Mouse (Mus musculus): ENCODE measurements around the gene Eif3d.
"Not testable (repeated sequence)": the region's sequence is repeated elsewhere in the genome, so short reads cannot be mapped to it uniquely, and the experiment has no call there.

Eif3d gene

GRCm38 (mm10) chr15:77970470-77971292 is at the start of gene Eif3d:
Gene Eif3d (minus strand): TSS chr15:77970813.
- DNase-seq: peak; percentile 100

- no peak for DNase-seq
Observed at GRCm38 (mm10) chr15:78014046-78014445, 43.4 kb upstream of the Eif3d start.

GRCm38 (mm10) chr15:78008206-78008605 is 37.6 kb upstream of the Eif3d start:
- DNase-seq: not testable (repeated sequence)

GRCm38 (mm10) chr15:78003929-78004328 is 33.3 kb upstream of the Eif3d start:
- DNase-seq: no peak

- DNase-seq: no peak
Observed at GRCm38 (mm10) chr15:78001400-78001799, 30.8 kb upstream of the Eif3d start.

GRCm38 (mm10) chr15:77988541-77988940 is 17.9 kb upstream of the Eif3d start:
- DNase-seq: no peak

- DNase-seq: no peak
Observed at GRCm38 (mm10) chr15:77983391-77983790, 12.8 kb upstream of the Eif3d start.

- DNase-seq: no peak
Observed at GRCm38 (mm10) chr15:77982195-77982939, 11.8 kb upstream of the Eif3d start.

- no peak for DNase-seq
Observed at GRCm38 (mm10) chr15:77981181-77981680, 10.6 kb upstream of the Eif3d start.

- no peak for DNase-seq
Observed at GRCm38 (mm10) chr15:77979427-77979865, 8.8 kb upstream of the Eif3d start.

GRCm38 (mm10) chr15:77977663-77978062 is 7.0 kb upstream of the Eif3d start:
- no peak for DNase-seq

GRCm38 (mm10) chr15:77974165-77974841 is 3.7 kb upstream of the Eif3d start:
- no peak for DNase-seq

GRCm38 (mm10) chr15:77969940-77970469 is 608 bp downstream of the Eif3d start:
- DNase-seq: no peak

GRCm38 (mm10) chr15:77965117-77965528 is 5.5 kb downstream of the Eif3d start:
- DNase-seq: no peak

GRCm38 (mm10) chr15:77962447-77962846 is 8.2 kb downstream of the Eif3d start:
- DNase-seq: no peak

- DNase-seq: no peak
Observed at GRCm38 (mm10) chr15:77960693-77961092, 9.9 kb downstream of the Eif3d start.

GRCm38 (mm10) chr15:77958071-77958470 is 12.5 kb downstream of the Eif3d start:
- no peak for DNase-seq

GRCm38 (mm10) chr15:77957625-77958024 is 13.0 kb downstream of the Eif3d start:
- DNase-seq: no peak

GRCm38 (mm10) chr15:77956404-77956901 is 14.2 kb downstream of the Eif3d start, which contains the start of gene Foxred2:
Gene Foxred2 (minus strand): TSS chr15:77956722.
- peak; percentile 99 for DNase-seq

- DNase-seq: no peak
Observed at GRCm38 (mm10) chr15:77955440-77956403, 14.9 kb downstream of the Eif3d start.

- DNase-seq: no peak
Observed at GRCm38 (mm10) chr15:77954362-77954761, 16.3 kb downstream of the Eif3d start.
